Mouse (Mus musculus) forebrain, embryonic 14.5 days (tissue): Measurements from ENCODE around the gene Gm13420. TPM values are rescaled to one million over a fixed set of nuclear protein-coding genes. Genes with fewer than 3 reads are reported as not detected.

Source experiments
- ATAC-seq: fragments of 200-750 bp; cut with Nextera tagmentation; 2 replicates; pipeline ENCODE4 v1.8.0; 2017; ENCODE audit warnings: mild to moderate bottlenecking, moderate library complexity
- DNase-seq: peaks from one replicate; pipeline ENCODE4 v3.0.0-alpha.2; 2015; ENCODE audit warnings: low spot score
- H3K27ac ChIP-seq: fragments of 300-500 bp; sonication (generic); 2 replicates; pipeline ENCODE4 v1.5.1; 2014; ENCODE audit warnings: low read depth, mild to moderate bottlenecking, control low read depth, low read length, moderate library complexity
- H3K27me3 ChIP-seq: fragments of 300-500 bp; sonication (generic); replicated peaks from 2 replicates; pipeline ENCODE4 v1.6.1; 2014; ENCODE audit warnings: low read length, control low read depth, mixed read lengths; ENCODE audit not compliant: control insufficient read depth, insufficient read depth
- H3K36me3 ChIP-seq: fragments of 300-500 bp; sonication (generic); 2 replicates; pipeline ENCODE4 v1.6.1; 2014; ENCODE audit warnings: low read length, control low read depth; ENCODE audit not compliant: control insufficient read depth, insufficient read depth
- H3K4me1 ChIP-seq: fragments of 300-500 bp; sonication (generic); 2 replicates; pipeline ENCODE4 v1.6.1; 2014; ENCODE audit warnings: antibody characterized with exemption, low read length, control low read depth; ENCODE audit not compliant: control insufficient read depth, insufficient read depth
- H3K4me2 ChIP-seq: fragments of 300-500 bp; sonication (generic); 2 replicates; pipeline ENCODE4 v1.6.1; 2014; ENCODE audit warnings: mild to moderate bottlenecking, control low read depth, low read length
- H3K4me3 ChIP-seq: fragments of 300-500 bp; sonication (generic); 2 replicates; pipeline ENCODE4 v1.5.1; 2014; ENCODE audit warnings: low read depth, low read length, control low read depth
- H3K9ac ChIP-seq: fragments of 300-500 bp; sonication (generic); 2 replicates; pipeline ENCODE4 v1.6.1; 2014; ENCODE audit warnings: mild to moderate bottlenecking, low read length, control low read depth, moderate library complexity
- H3K9me3 ChIP-seq: fragments of 300-500 bp; sonication (generic); replicated peaks from 2 replicates; pipeline ENCODE4 v1.6.1; 2016; ENCODE audit warnings: low read length, control low read depth, mixed read lengths; ENCODE audit not compliant: control insufficient read depth
- WGBS: fragments of 180-500 bp; shearing (Covaris S2); extraction: QIAGEN DNeasy Blood & Tissue Kit; methylation state at CpG from one replicate; pipeline ENCODE4 v1.1.7; 2014; 5-methylcytosine and 5-hydroxymethylcytosine counted together
- polyA plus RNA-seq: library from polyadenylated mRNA; unstranded; fragments of >200 nt; fragmentation: Nextera tagmentation; extraction: Ambion mirVana; gene quantifications from 2 replicates; pipeline ENCODE4 v1.2.1, GENCODE M21; 2014

Gm13420 gene
- polyA plus RNA-seq, 1 experiment from 2014 or later = not detected

DNA sequence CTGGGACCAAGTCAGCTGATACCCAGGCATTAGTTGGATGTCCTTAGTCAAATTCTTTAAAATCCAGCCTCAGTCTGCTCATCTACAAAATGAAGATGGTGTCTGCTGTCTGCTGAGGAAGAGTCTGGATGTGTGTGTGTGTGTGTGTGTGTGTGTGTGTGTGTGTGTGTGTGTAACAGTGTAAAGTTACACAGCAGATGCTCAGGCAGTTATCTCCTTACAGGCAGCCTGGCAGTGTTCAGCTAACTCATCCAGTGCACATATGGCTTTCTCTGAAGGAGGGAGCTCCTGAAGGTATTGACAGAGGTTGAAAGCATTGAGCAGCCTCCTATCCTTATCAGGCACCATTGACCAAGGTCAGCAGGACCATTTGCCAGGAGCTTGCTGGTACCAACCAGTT is 50.6 kb downstream of the Gm13420 start:
- H3K4me1 ChIP-seq = no peaks in the 10 kb centered on the region
- no peaks in the 10 kb centered on the region for H3K9me3 ChIP-seq
- H3K27ac ChIP-seq = no peak overlapping the region
- peaks cover 77% of the 10 kb centered on the region for H3K36me3 ChIP-seq
- no peak overlapping the region for H3K4me3 ChIP-seq
- DNase-seq (no peak), ATAC-seq (no peak)
- H3K9ac ChIP-seq = no peak overlapping the region
- H3K27me3 ChIP-seq = no peaks in the 10 kb centered on the region
- H3K4me2 ChIP-seq = no peak overlapping the region

DNA sequence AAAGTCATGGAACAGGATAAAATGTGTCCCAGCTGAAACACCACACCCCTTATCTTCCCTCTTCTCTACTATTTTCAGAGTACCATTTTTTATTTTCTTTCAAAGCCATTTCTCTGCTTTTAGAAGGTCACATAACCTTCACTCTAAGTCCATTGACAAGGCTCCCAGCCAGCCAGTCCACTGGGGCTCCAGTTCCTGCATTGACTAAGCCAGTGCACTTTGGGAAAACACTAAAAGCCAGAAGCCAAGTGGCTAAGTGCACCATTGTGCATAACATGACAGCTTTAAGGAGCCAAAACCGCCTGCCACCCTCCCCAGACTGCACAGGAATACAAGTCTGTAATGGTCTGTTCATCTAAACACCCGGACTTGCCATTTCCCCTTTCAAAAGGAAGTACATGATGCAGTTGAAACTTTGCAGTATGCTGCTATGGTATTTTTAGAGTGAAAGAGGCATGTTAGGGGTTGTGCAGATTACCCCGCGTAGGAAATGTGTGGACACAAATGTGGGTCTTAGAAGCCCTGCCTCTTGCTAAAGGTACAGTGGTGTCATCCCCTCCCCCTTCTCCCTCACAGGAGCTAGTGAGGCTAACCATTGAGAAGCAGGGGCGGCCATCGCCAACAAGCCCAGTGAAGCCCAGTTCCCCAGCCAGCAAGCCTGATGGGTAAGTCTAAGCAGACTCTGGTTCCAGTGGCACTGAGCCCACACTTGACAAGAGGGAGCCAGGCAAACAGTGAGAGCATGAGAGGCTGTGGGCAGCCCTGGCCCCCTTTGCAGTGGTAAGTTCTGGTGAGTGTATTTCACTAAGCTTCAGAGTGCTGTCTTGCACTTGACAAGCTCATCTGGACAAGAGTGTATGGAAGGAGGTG is 52.8 kb downstream of the Gm13420 start:
- H3K4me3 ChIP-seq = no peak overlapping the region
- H3K36me3 ChIP-seq = peaks cover 62% of the 10 kb centered on the region
- 86% methylated on average over 6 of the region's 6 CpGs for WGBS

DNA sequence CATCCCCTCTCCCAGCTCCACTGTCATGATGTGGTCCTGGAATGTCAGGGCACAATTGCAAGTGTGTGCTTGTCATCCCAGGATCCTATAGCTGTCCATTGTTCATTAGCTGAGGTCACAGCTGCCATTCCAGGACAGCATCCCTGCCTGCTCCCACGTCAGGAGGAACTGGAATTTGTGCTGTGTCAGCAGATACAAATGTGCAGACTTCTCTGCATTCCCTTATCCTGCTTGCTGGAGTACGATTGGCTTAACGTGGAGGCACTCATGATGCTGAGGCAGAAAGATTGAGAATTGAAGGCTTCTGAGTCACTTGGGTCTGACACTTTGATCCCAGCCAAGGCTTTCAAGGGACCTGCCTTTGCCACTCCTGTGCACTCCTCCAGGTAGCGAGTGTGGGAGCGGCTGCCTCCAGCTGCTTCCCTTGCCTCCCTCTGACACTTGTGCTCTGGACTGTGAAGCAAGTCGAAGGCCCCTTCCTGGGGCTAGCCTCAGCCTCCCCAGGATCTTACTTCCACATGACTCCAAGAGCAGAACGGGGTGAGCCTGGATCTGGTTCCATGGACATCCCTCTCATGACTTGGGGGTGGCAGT is 55.2 kb downstream of the Gm13420 start:
- H3K36me3 ChIP-seq = peaks cover 58% of the 10 kb centered on the region
- H3K4me1 ChIP-seq = no peaks in the 10 kb centered on the region
- no peaks in the 10 kb centered on the region for H3K9me3 ChIP-seq
- H3K4me2 ChIP-seq = no peak overlapping the region
- no peak overlapping the region for H3K4me3 ChIP-seq
- DNase-seq = no peak
- H3K27me3 ChIP-seq = no peaks in the 10 kb centered on the region
- no peak overlapping the region for H3K27ac ChIP-seq
- no peak overlapping the region for H3K9ac ChIP-seq
- WGBS = 86% methylated on average over 7 of the region's 7 CpGs
- no peak for ATAC-seq

More for the DNA sequence above, 52.8 kb downstream of the Gm13420 start:
- Histone ChIP-seq H3K4me1 (no peaks in the 10 kb centered on the region), H3K27ac (no peak overlapping the region), H3K9ac (no peak overlapping the region), H3K4me2 (no peak overlapping the region), H3K9me3 (no peaks in the 10 kb centered on the region), H3K27me3 (no peaks in the 10 kb centered on the region)
- no peak for DNase-seq
- ATAC-seq = no peak

Other genes with a start within 250 kb of the Gm13420 start
- gene Rapgef1, start 132.0 kb downstream of the Gm13420 start, polyA plus RNA-seq = 17.3 and 19.9 TPM in 2 replicates
- gene Gm13547, start 7.6 kb upstream of the Gm13420 start, polyA plus RNA-seq = not detected in 2 replicates
- 36.0 and 37.5 TPM in 2 replicates for gene Coq4, start 35.8 kb upstream of the Gm13420 start, polyA plus RNA-seq
- 26.8 and 31.1 TPM in 2 replicates for gene Trub2, start 36.8 kb upstream of the Gm13420 start, polyA plus RNA-seq
- 22.6 and 26.1 TPM in 2 replicates for gene Slc27a4, start 50.9 kb upstream of the Gm13420 start, polyA plus RNA-seq
- gene Urm1, start 68.4 kb upstream of the Gm13420 start, polyA plus RNA-seq = 20.7 and 21.0 TPM in 2 replicates
- 3.1 and 3.9 TPM in 2 replicates for gene Cercam, start 117.5 kb upstream of the Gm13420 start, polyA plus RNA-seq
- 36.4 and 43.6 TPM in 2 replicates for gene Odf2, start 137.5 kb upstream of the Gm13420 start, polyA plus RNA-seq
- gene Gle1, start 183.7 kb upstream of the Gm13420 start, polyA plus RNA-seq = 54.0 and 63.3 TPM in 2 replicates
- gene Sptan1, start 213.9 kb upstream of the Gm13420 start, polyA plus RNA-seq = 310 and 312 TPM in 2 replicates